Mouse (Mus musculus): ENCODE results near the gene Slc7a10.
"Not testable (repeated sequence)": the region's sequence is repeated elsewhere in the genome, so short reads cannot be mapped to it uniquely, and the experiment has no call there.

The Slc7a10 gene

DNA sequence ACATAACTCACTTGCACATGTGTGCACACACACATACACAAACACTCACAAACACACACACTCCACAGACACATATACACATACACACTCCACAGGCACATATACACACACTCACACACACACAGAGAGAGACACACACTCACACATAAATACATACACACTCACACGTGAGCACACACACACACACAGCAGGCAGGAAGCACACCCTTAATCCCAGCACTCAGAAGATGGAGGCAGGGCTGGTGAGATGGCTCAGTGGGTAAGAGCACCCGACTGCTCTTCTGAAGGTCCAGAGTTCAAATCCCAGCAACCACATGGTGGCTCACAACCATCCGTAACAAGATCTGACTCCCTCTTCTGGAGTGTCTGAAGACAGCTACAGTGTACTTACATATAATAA, 51.8 kb downstream of the Slc7a10 start:
- in situ Hi-C loops (cut with MboI), result not testable (repeated sequence)

All from mature B cell (primary cell).